Mouse (Mus musculus) MEL (cell line): ENCODE measurements around the gene Ugt1a9.

Experiments used
- CHD1 ChIP-seq: IDR thresholded peaks from 2 replicates; pipeline ENCODE4 v1.6.1; 2012; ENCODE audit warnings: low read depth, mild to moderate bottlenecking, inconsistent platforms, low read length, improper control_type of control experiment
- CTCF ChIP-seq, 3 experiments: IDR thresholded peaks in 2 of 3; conservative IDR thresholded peaks in 1 of 3; 2 replicates each; pipeline ENCODE4 v1.5.1; 2011 to 2012; ENCODE audit warnings: low read length in 3 of 3, low read depth in 2 of 3, mild to moderate bottlenecking in 2 of 3, improper control_type of control experiment in 1 of 3, inconsistent platforms in 1 of 3, mixed read lengths in 1 of 3, moderate library complexity in 1 of 3; ENCODE audit not compliant: control insufficient read depth in 1 of 3, insufficient read depth in 1 of 3, poor library complexity in 1 of 3, severe bottlenecking in 1 of 3
- EP300 ChIP-seq, 2 experiments: IDR thresholded peaks; 2 replicates each; pipeline ENCODE4 v1.6.1; 2011; ENCODE audit warnings: improper control_type of control experiment in 2 of 2, low read length in 2 of 2, low read depth in 1 of 2, mild to moderate bottlenecking in 1 of 2
- GABPA ChIP-seq: IDR thresholded peaks from 2 replicates; pipeline ENCODE4 v1.6.1; 2012; ENCODE audit warnings: low read depth, mild to moderate bottlenecking, inconsistent platforms, low read length, improper control_type of control experiment, moderate library complexity
- MAFK ChIP-seq: IDR thresholded peaks from 2 replicates; pipeline ENCODE4 v1.6.1; 2011; ENCODE audit warnings: low read depth, mild to moderate bottlenecking, low read length, improper control_type of control experiment, borderline replicate concordance
- MXI1 ChIP-seq: IDR thresholded peaks from 2 replicates; pipeline ENCODE4 v1.6.1; 2011; ENCODE audit warnings: mild to moderate bottlenecking, low read depth, low read length, improper control_type of control experiment
- POLR2A ChIP-seq, 2 experiments: IDR thresholded peaks; 2 replicates each; pipeline ENCODE4 v1.6.1; 2011 to 2012; ENCODE audit warnings: low read length in 2 of 2, mild to moderate bottlenecking in 2 of 2, control low read depth in 1 of 2, improper control_type of control experiment in 1 of 2, low read depth in 1 of 2, moderate library complexity in 1 of 2; ENCODE audit not compliant: control insufficient read depth in 1 of 2, insufficient read depth in 1 of 2, poor library complexity in 1 of 2
- POLR2AphosphoS2 ChIP-seq: IDR thresholded peaks from 2 replicates; pipeline ENCODE4 v1.6.1; 2011; ENCODE audit warnings: low read length, improper control_type of control experiment
- RAD21 ChIP-seq: IDR thresholded peaks from 2 replicates; pipeline ENCODE4 v1.6.1; 2011; ENCODE audit warnings: mild to moderate bottlenecking, low read depth, low read length, improper control_type of control experiment
- SIN3A ChIP-seq: IDR thresholded peaks from 2 replicates; pipeline ENCODE4 v1.6.1; 2012; ENCODE audit warnings: low read length, improper control_type of control experiment, inconsistent platforms
- USF1 ChIP-seq: IDR thresholded peaks from 2 replicates; pipeline ENCODE4 v1.6.1; 2014; ENCODE audit warnings: low read depth, mild to moderate bottlenecking, inconsistent platforms, low read length, improper control_type of control experiment, moderate library complexity
- ZC3H11A ChIP-seq: IDR thresholded peaks from 2 replicates; pipeline ENCODE4 v1.6.1; 2012; ENCODE audit warnings: low read depth, mild to moderate bottlenecking, inconsistent platforms, low read length, improper control_type of control experiment
- ZNF384 ChIP-seq: IDR thresholded peaks from 2 replicates; pipeline ENCODE4 v1.6.1; 2012; ENCODE audit warnings: low read depth, mild to moderate bottlenecking, inconsistent platforms, low read length, improper control_type of control experiment

- TF ChIP-seq CTCF (IDR thresholded peaks at IDR 0.05 in 2 of 3, conservative IDR thresholded peaks at IDR 0.05 in 1 of 3; ENCODE audit: control insufficient read depth in 1 of 3, insufficient read depth in 1 of 3, low read depth in 2 of 3, low read length in 3 of 3, poor library complexity in 1 of 3, severe bottlenecking in 1 of 3) (no peak), RAD21 (no peak), CHD1 (no peak), ZNF384 (no peak), ZC3H11A (no peak), EP300 (IDR thresholded peaks at IDR 0.05; ENCODE audit: low read depth in 1 of 2, low read length in 2 of 2) (no peak), SIN3A (no peak), POLR2A (IDR thresholded peaks at IDR 0.05; ENCODE audit: control insufficient read depth in 1 of 2, insufficient read depth in 1 of 2, low read depth in 1 of 2, low read length in 2 of 2, poor library complexity in 1 of 2) (no peak), MXI1 (no peak; the same call in 1 of the 2 replicates), USF1 (no peak), GABPA (no peak), POLR2AphosphoS2 (no peak; the same call in 1 of the 2 replicates), MAFK (no peak)
Measured at GRCm38 (mm10) chr1:88258361-88258760, 187.8 kb downstream of the Ugt1a9 start.
